Mouse (Mus musculus) ovary, adult 10 weeks (tissue): Measurements from ENCODE around the gene Aldh5a1. TPM values are rescaled to one million over a fixed set of nuclear protein-coding genes. Genes with fewer than 3 reads are reported as not detected.

Source experiments
- polyA plus RNA-seq: library from polyadenylated mRNA; stranded (reverse); fragments of 350-450 nt; fragmentation: Illumina TruSeq; extraction: RNeasy Lipid Tissue Mini Kit (QIAGEN cat#74804); gene quantifications from one replicate; pipeline ENCODE4 v1.2.3, GENCODE M21; 2014

The Aldh5a1 gene
- 18.3 TPM for polyA plus RNA-seq

GRCm38 (mm10) chr13:24937108-24937838, at the start of gene Aldh5a1:
Aldh5a1 (minus strand) TSS chr13:24937661.

GRCm38 (mm10) chr13:24942512-24943282, 5.2 kb upstream of the Aldh5a1 start, which contains the start of gene Gpld1:
Gpld1 (plus strand) TSS chr13:24943152.

Other genes starting within 250 kb of the Aldh5a1 start
- gene Armh2, start 196.4 kb downstream of the Aldh5a1 start, polyA plus RNA-seq: not detected
- 40.4 TPM for gene Gmnn, start 175.7 kb downstream of the Aldh5a1 start, polyA plus RNA-seq
- 311 TPM for gene BC005537, start 136.0 kb downstream of the Aldh5a1 start, polyA plus RNA-seq
- 58.9 TPM for gene Acot13, start 106.1 kb downstream of the Aldh5a1 start, polyA plus RNA-seq
- gene Tdp2, start 106.0 kb downstream of the Aldh5a1 start, polyA plus RNA-seq: 119 TPM
- 0.74 TPM for gene D130043K22Rik, start 92.5 kb downstream of the Aldh5a1 start, polyA plus RNA-seq
- 1.1 TPM for gene Gpld1, start 5.5 kb upstream of the Aldh5a1 start, polyA plus RNA-seq
- gene Mrs2, start 82.7 kb upstream of the Aldh5a1 start, polyA plus RNA-seq: 31.6 TPM
- gene Dcdc2a, start 118.3 kb upstream of the Aldh5a1 start, polyA plus RNA-seq: 2.5 TPM